Mouse (Mus musculus): ENCODE data around the gene Ikzf1.

The Ikzf1 gene

GRCm38 (mm10) chr11:11725252-11725875 is 40.6 kb downstream of the Ikzf1 start:
- DNase-seq: no peak

GRCm38 (mm10) chr11:11725876-11726525 is 41.2 kb downstream of the Ikzf1 start:
- no peak for DNase-seq

DNA sequence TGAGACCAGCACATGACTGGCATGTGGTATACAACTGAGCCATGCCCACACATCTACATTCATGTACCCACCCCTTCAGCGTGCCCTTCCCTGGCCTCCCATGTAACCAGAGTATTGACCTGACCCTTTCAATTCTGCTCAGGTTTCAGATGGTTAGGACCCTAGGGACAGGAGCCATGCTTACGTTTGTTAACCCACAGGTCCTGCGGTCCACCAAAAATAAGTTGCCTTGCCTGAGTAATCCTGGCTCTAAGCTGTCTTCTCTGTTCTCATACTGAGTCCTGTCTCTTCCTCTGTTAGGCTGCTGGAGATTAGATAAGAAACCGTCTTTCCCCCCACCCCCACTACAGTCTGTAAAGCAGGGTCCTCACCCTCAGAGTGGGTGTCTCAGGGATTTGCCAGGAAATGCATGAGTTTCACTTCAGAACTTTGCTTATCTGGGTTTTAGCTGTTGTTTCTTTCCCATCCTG is 42.0 kb downstream of the Ikzf1 start:
- no peak for DNase-seq

- no peak for DNase-seq
Observed at GRCm38 (mm10) chr11:11727936-11728556, 43.2 kb downstream of the Ikzf1 start.

DNA sequence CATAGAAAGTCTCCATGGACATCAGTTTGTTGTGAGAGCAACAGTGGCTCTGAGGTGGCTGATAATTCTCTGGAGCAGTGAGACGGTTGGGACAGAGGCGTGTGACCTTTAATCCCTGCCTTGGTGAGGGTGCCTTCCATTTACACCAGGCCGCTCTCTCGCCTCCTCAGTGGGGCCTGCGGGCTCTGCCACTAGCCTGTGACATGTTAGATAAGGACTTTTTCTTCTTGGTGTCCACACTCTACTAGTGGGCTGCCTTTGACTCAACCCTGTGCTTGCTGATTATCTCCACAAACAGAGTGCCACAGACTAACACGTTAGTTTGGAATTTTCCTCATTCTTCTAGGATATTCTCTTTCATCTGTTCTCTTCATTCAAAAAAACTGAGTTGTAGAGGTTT is 44.4 kb downstream of the Ikzf1 start:
- DNase-seq: no peak

- no peak for DNase-seq
Observed at GRCm38 (mm10) chr11:11730062-11730461, 45.3 kb downstream of the Ikzf1 start.

DNA sequence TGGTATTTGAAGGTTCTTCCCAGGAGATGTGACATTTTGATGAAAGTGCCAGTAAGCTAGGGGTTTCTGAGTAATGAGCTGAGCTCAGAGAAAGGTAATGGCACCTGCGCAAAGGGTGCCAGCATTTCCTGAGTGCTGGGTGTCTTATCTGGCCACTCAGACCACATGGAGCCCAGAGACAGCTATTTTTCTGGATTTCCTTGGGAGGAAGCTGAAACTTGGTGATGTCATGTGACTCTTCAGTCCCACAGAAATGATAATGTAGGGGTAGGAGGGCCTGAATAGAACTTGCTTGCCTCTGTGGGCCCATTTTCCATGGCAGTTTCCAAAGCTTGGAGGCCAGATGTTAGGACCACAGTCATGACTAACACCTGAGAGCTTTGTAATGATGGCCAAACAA is 46.9 kb downstream of the Ikzf1 start:
- no peak for DNase-seq

GRCm38 (mm10) chr11:11732972-11733770 is 48.4 kb downstream of the Ikzf1 start:
- no peak for DNase-seq

DNA sequence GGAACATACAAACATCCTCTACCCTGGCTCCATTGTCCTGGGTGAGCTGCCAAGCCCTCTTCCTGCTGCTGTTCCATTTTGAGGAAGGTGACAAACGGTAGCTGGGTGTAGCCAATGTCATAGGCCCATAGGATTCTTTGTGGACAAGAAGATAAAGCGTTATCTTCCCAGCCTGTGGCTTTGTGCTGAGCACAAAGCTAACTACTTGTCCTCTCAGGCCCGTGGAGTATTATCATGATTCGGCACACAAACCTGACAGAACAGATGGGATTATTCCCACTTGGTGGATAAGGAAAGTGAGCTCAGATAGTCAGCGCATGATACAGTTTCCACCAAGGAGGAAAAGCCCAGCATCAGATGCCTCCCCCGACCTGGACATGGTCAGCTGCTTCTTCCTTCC is 50.4 kb downstream of the Ikzf1 start:
- DNase-seq: no peak

GRCm38 (mm10) chr11:11736948-11737347 is 52.1 kb downstream of the Ikzf1 start:
- no peak for DNase-seq

- DNase-seq: no peak
Observed at GRCm38 (mm10) chr11:11737562-11737961, 52.8 kb downstream of the Ikzf1 start.

DNA sequence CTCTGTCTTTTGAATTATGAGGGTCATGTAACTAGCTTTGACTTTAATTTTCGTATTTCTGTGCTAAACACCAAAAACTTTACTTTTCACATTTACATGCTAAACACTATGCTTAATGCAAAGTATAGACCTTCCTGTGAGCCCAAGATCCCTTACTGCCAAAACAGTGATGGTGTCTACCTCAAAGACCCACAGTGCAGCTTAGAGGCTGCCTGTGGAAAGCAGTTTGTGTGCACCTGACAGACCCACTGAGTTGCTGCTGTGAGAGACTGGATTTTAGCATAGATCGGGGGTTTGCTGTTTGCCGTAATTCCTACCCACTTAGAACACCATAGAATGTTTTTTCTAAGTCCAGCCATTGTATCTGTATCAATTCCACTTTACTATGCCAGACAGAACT is 54.3 kb downstream of the Ikzf1 start:
- no peak for DNase-seq

- no peak for DNase-seq
Observed at GRCm38 (mm10) chr11:11740603-11741002, 55.8 kb downstream of the Ikzf1 start.

DNA sequence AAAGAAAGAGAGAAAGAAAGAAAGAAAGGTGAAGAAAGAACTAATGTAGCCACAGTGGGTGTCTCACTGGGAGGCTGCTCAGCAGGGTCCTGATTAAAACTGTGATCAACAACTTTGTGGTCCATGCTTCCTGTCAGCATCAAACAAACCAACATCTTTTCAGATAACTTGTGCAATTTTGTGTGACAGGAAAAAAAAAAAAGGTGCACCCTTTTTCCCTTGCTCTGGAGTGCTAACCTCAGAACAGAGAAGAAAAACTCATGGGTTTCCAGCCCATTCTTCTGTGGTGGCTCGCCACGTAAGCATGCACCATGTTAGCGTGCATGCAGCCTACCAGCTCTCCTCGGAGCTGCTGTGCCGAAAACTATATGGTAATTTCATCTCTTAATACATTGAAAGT is 56.8 kb downstream of the Ikzf1 start:
- no peak for DNase-seq

GRCm38 (mm10) chr11:11742626-11743025 is 57.8 kb downstream of the Ikzf1 start:
- peak; percentile 56 to 67 for DNase-seq

DNA sequence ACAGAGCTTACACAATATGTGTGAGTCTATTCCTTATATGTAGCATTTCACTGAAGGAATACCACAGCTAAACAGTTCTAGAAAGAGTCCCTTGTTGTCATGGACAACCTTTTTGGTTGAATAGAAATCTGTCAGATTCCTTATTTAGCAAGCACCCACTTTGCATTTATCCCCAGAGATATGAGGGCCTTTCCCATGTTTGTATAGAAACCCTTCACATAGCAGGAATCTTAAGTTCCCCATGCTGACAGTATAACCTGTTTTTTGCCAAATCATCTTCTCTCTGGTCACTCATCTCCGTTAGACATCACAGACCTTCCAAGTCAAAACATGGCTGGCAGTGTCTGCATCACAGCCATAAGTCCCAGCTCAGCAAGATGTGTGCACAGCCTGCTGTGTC is 59.4 kb downstream of the Ikzf1 start:
- DNase-seq: no peak

GRCm38 (mm10) chr11:11751091-11751490 is 66.3 kb downstream of the Ikzf1 start:
- DNase-seq: peak in 1 of 2 experiments; percentile 40

GRCm38 (mm10) chr11:11752859-11753258 is 68.1 kb downstream of the Ikzf1 start:
- no peak for DNase-seq

DNA sequence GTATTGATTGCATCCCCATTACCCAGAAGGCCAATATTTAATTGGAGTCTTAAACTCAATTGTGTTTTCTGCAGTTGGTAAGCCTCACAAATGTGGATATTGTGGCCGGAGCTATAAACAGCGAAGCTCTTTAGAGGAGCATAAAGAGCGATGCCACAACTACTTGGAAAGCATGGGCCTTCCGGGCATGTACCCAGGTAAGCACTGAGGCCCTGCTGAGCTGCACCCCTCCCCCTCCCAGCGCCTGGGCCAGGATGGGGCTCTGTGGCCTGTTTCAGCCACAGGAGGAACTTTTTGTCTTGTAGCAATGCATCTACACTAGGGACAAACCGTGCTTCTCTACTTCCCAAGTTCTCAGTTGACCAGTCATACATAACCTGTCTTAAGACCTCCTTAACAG is 73.3 kb downstream of the Ikzf1 start:
- peak in 1 of 2 experiments; percentile 38 for DNase-seq

GRCm38 (mm10) chr11:11758883-11759282 is 74.1 kb downstream of the Ikzf1 start:
- no peak for DNase-seq

GRCm38 (mm10) chr11:11763211-11763666 is 78.4 kb downstream of the Ikzf1 start:
- peak in 1 of 2 experiments; percentile 35 for DNase-seq

- DNase-seq: no peak
Observed at GRCm38 (mm10) chr11:11765414-11765813, 80.6 kb downstream of the Ikzf1 start.

GRCm38 (mm10) chr11:11766105-11766504 is 81.3 kb downstream of the Ikzf1 start:
- peak; percentile 61 to 72 for DNase-seq
